Mouse (Mus musculus) intestine, embryonic 15.5 days (tissue): ENCODE data around the gene Tmem179. TPM values are rescaled to one million over a fixed set of nuclear protein-coding genes. Genes with fewer than 3 reads are reported as not detected.

Experiments used
- ATAC-seq: fragments of 200-750 bp; cut with Nextera tagmentation; 2 replicates; pipeline ENCODE4 v1.8.0; 2017; ENCODE audit warnings: moderate TSS enrichment, moderate library complexity
- H3K27ac ChIP-seq: fragments of 300-500 bp; sonication (generic); 2 replicates; pipeline ENCODE4 v1.5.1; 2015; ENCODE audit warnings: mild to moderate bottlenecking, inconsistent platforms
- H3K27me3 ChIP-seq: fragments of 300-500 bp; sonication (generic); replicated peaks from 2 replicates; pipeline ENCODE4 v1.6.1; 2015; ENCODE audit warnings: inconsistent platforms
- H3K36me3 ChIP-seq: fragments of 300-500 bp; sonication (generic); 2 replicates; pipeline ENCODE4 v1.6.1; 2015; ENCODE audit warnings: inconsistent platforms
- H3K4me1 ChIP-seq: fragments of 300-500 bp; sonication (generic); replicated peaks from 2 replicates; pipeline ENCODE4 v1.6.1; 2015; ENCODE audit warnings: inconsistent platforms
- H3K4me2 ChIP-seq: fragments of 300-500 bp; sonication (generic); replicated peaks from 2 replicates; pipeline ENCODE4 v1.6.1; 2015; ENCODE audit warnings: mild to moderate bottlenecking, inconsistent platforms
- H3K4me3 ChIP-seq: fragments of 300-500 bp; sonication (generic); replicated peaks from 2 replicates; pipeline ENCODE4 v1.5.1; 2015; ENCODE audit warnings: inconsistent platforms
- H3K9ac ChIP-seq: fragments of 300-500 bp; sonication (generic); 2 replicates; pipeline ENCODE4 v1.6.1; 2015; ENCODE audit warnings: inconsistent platforms
- H3K9me3 ChIP-seq: fragments of 300-500 bp; sonication (generic); 2 replicates; pipeline ENCODE4 v1.6.1; 2016; ENCODE audit warnings: inconsistent platforms
- WGBS: fragments of 180-500 bp; shearing (Covaris S2); methylation state at CpG from one replicate; pipeline ENCODE4 v1.1.7; 2015; 5-methylcytosine and 5-hydroxymethylcytosine counted together
- polyA plus RNA-seq: library from polyadenylated mRNA; unstranded; fragments of >200 nt; fragmentation: Nextera tagmentation; extraction: Ambion mirVana; gene quantifications from 2 replicates; pipeline ENCODE4 v1.2.1, GENCODE M21; 2015

The Tmem179 gene
- polyA plus RNA-seq, 1 experiment from 2014 or later = 2.4 TPM

- Histone ChIP-seq H3K4me3 (no peak overlapping the region), H3K4me2 (no peak overlapping the region), H3K9me3 (no peaks in the 10 kb centered on the region), H3K27ac (no peak overlapping the region), H3K36me3 (no peaks in the 10 kb centered on the region), H3K9ac (no peak overlapping the region), H3K27me3 (no peaks in the 10 kb centered on the region), H3K4me1 (no peaks in the 10 kb centered on the region)
- 66% methylated on average over 6 of the region's 6 CpGs for WGBS
- ATAC-seq = no peak
Observed at GRCm38 (mm10) chr12:112456144-112456713, 60.3 kb downstream of the Tmem179 start.

- H3K27ac ChIP-seq = no peak overlapping the region
- no peak overlapping the region for H3K9ac ChIP-seq
- no peaks in the 10 kb centered on the region for H3K36me3 ChIP-seq
- H3K4me3 ChIP-seq = no peak overlapping the region
- ATAC-seq = no peak
- H3K9me3 ChIP-seq = no peaks in the 10 kb centered on the region
- H3K4me1 ChIP-seq = 0 out of 2 replicates have a peak, but pooled peaks cover 3% of the 10 kb centered on the region
- H3K4me2 ChIP-seq = no peak overlapping the region
- H3K27me3 ChIP-seq = no peaks in the 10 kb centered on the region
- 86% methylated on average over 9 of the region's 9 CpGs for WGBS
Observed at GRCm38 (mm10) chr12:112451826-112452225, 64.7 kb downstream of the Tmem179 start.

DNA sequence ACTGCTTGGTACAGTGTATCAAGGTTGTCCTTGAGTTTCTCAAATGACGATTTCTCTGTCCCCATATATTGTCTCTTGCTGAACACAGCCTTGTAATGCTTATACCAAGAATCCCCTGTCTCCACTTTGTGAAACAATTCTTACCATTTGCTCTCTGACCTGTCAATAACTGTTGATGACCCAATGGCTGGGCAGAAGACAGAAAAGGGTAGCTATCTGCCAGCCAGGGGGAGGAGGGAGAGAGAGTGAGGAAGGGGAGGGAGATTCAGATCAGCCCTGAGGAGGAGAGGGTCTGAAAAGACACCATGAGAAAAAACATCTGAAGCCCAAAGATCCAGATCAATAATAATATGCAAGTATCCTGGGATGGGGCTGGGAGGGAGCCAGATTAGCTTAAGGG lies 65.2 kb downstream of the Tmem179 start:
- H3K4me2 ChIP-seq = no peak overlapping the region
- H3K4me3 ChIP-seq = no peak overlapping the region
- H3K36me3 ChIP-seq = no peaks in the 10 kb centered on the region
- H3K9ac ChIP-seq = no peak overlapping the region
- H3K27me3 ChIP-seq = no peaks in the 10 kb centered on the region
- 0 out of 2 replicates have a peak, but pooled peaks cover 3% of the 10 kb centered on the region for H3K4me1 ChIP-seq
- no peak overlapping the region for H3K27ac ChIP-seq
- 76% methylated on average over 1 of the region's 1 CpGs for WGBS
- ATAC-seq = no peak
- no peaks in the 10 kb centered on the region for H3K9me3 ChIP-seq

- Histone ChIP-seq H3K4me1 (0 out of 2 replicates have a peak, but pooled peaks cover 3% of the 10 kb centered on the region), H3K4me2 (no peak overlapping the region), H3K36me3 (no peaks in the 10 kb centered on the region), H3K9me3 (no peaks in the 10 kb centered on the region), H3K9ac (no peak overlapping the region), H3K27me3 (no peaks in the 10 kb centered on the region), H3K4me3 (no peak overlapping the region), H3K27ac (no peak overlapping the region)
- WGBS = 30% methylated on average over 6 of the region's 6 CpGs
- no peak for ATAC-seq
Observed at GRCm38 (mm10) chr12:112450883-112451282, 65.7 kb downstream of the Tmem179 start.

Other genes starting within 250 kb of the Tmem179 start
- 0.30 and 0.36 TPM in 2 replicates for gene A530016L24Rik, start 27.3 kb downstream of the Tmem179 start, polyA plus RNA-seq
- 2.5 and 2.8 TPM in 2 replicates for gene Inf2, start 72.0 kb upstream of the Tmem179 start, polyA plus RNA-seq
- gene Adssl1, start 103.3 kb upstream of the Tmem179 start, polyA plus RNA-seq = 2.1 and 2.8 TPM in 2 replicates
- 183 and 225 TPM in 2 replicates for gene Siva1, start 127.9 kb upstream of the Tmem179 start, polyA plus RNA-seq
- gene Akt1, start 158.1 kb upstream of the Tmem179 start, polyA plus RNA-seq = 128 and 141 TPM in 2 replicates
- gene Zbtb42, start 162.1 kb upstream of the Tmem179 start, polyA plus RNA-seq = 7.5 and 10.3 TPM in 2 replicates
- 20.1 and 22.4 TPM in 2 replicates for gene Cep170b, start 203.7 kb upstream of the Tmem179 start, polyA plus RNA-seq
- gene Pld4, start 243.9 kb upstream of the Tmem179 start, polyA plus RNA-seq = 11.6 and 12.6 TPM in 2 replicates